Mouse (Mus musculus) stomach, postnatal 0 days (tissue): Measurements from ENCODE around the gene Klhl22. TPM values are rescaled to one million over a fixed set of nuclear protein-coding genes. Genes with fewer than 3 reads are reported as not detected.

Experiments used
- ATAC-seq: fragments of 200-750 bp; cut with Nextera tagmentation; 2 replicates; pipeline ENCODE4 v1.8.0; 2017; ENCODE audit not compliant: low FRiP score, low TSS enrichment
- DNase-seq: peaks from one replicate; pipeline ENCODE4 v3.0.0-alpha.2; 2016; ENCODE audit warnings: low spot score
- H3K27ac ChIP-seq: fragments of 300-500 bp; sonication (generic); replicated peaks from 2 replicates; pipeline ENCODE4 v1.5.1; 2014; ENCODE audit warnings: mild to moderate bottlenecking, control low read depth
- H3K27me3 ChIP-seq: fragments of 300-500 bp; sonication (generic); 2 replicates; pipeline ENCODE4 v1.6.1; 2014; ENCODE audit warnings: low read length; ENCODE audit not compliant: control insufficient read depth, insufficient read depth
- H3K36me3 ChIP-seq: fragments of 300-500 bp; sonication (generic); 2 replicates; pipeline ENCODE4 v1.6.1; 2014; ENCODE audit warnings: low read length, mixed read lengths; ENCODE audit not compliant: control insufficient read depth, insufficient read depth
- H3K4me1 ChIP-seq: fragments of 300-500 bp; sonication (generic); replicated peaks from 2 replicates; pipeline ENCODE4 v1.6.1; 2014; ENCODE audit warnings: antibody characterized with exemption; ENCODE audit not compliant: control insufficient read depth, insufficient read depth
- H3K4me2 ChIP-seq: fragments of 300-500 bp; sonication (generic); replicated peaks from 2 replicates; pipeline ENCODE4 v1.6.1; 2014; ENCODE audit warnings: low read depth, mild to moderate bottlenecking, control low read depth, moderate library complexity
- H3K4me3 ChIP-seq: fragments of 300-500 bp; sonication (generic); 2 replicates; pipeline ENCODE4 v1.5.1; 2014; ENCODE audit warnings: low read depth, low read length, control low read depth
- H3K9ac ChIP-seq: fragments of 300-500 bp; sonication (generic); 2 replicates; pipeline ENCODE4 v1.6.1; 2014; ENCODE audit warnings: mild to moderate bottlenecking, low read length, control low read depth, mixed read lengths
- H3K9me3 ChIP-seq: fragments of 300-500 bp; sonication (generic); 2 replicates; pipeline ENCODE4 v1.6.1; 2016; ENCODE audit warnings: low read length; ENCODE audit not compliant: control insufficient read depth
- CTCF ChIP-seq: IDR thresholded peaks from 2 replicates; pipeline ENCODE4 v1.5.1; 2016; ENCODE audit warnings: antibody characterized with exemption, low read depth, mild to moderate bottlenecking, moderate library complexity
- EP300 ChIP-seq: optimal IDR thresholded peaks from 2 replicates; pipeline ENCODE3; 2016; ENCODE audit warnings: antibody characterized with exemption
- WGBS: fragments of 180-500 bp; shearing (Covaris S2); extraction: QIAGEN DNeasy Blood & Tissue Kit; methylation state at CpG from one replicate; pipeline ENCODE4 v1.1.7; 2014; 5-methylcytosine and 5-hydroxymethylcytosine counted together
- polyA plus RNA-seq: library from polyadenylated mRNA; unstranded; fragments of >200 nt; fragmentation: Nextera tagmentation; extraction: Ambion mirVana; gene quantifications from 2 replicates; pipeline ENCODE4 v1.2.1, GENCODE M21; 2015

Gene Klhl22
- polyA plus RNA-seq, 1 experiment from 2014 or later, result 32.0 TPM

DNA sequence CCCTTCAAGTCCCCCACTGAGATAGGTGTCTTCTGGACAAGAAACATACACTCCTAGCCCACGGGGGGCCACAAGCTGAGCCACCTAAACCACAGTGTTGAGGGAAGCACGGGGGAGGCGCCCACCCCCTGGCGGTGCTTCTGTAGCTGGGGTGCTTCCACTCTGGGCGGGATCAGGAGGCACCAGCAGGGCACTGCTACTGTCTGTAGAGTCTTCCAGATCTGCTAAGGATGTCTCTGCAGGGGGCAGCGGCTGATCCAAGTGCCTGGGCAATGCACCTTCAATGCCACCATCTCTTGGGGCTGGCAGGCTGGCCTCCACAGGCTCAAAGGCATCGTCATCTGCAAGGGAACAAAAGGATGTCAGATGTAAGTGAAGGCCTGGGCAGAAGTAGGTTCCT is 83.0 kb downstream of the Klhl22 start:
- TF ChIP-seq EP300, result no peak
- TF ChIP-seq CTCF, result no peak
- H3K36me3 ChIP-seq, result peaks cover 40% of the 10 kb centered on the region
- H3K9ac ChIP-seq, result no peak overlapping the region
- no peak overlapping the region for H3K4me2 ChIP-seq
- no peaks in the 10 kb centered on the region for H3K4me1 ChIP-seq
- H3K27me3 ChIP-seq, result no peaks in the 10 kb centered on the region
- ATAC-seq (no peak), DNase-seq (no peak)
- no peaks in the 10 kb centered on the region for H3K9me3 ChIP-seq
- H3K4me3 ChIP-seq, result no peak overlapping the region
- no peak overlapping the region for H3K27ac ChIP-seq
- 91% methylated on average over 7 of the region's 7 CpGs for WGBS

Other genes with a start within 250 kb of the Klhl22 start
- gene Thap7, start 228.5 kb upstream of the Klhl22 start, polyA plus RNA-seq, result 41.0 and 42.4 TPM in 2 replicates
- 0.33 TPM in 2 replicates for gene Lrrc74b, start 198.4 kb upstream of the Klhl22 start, polyA plus RNA-seq
- 1.5 and 1.7 TPM in 2 replicates for gene P2rx6, start 197.7 kb upstream of the Klhl22 start, polyA plus RNA-seq
- 22.8 and 24.4 TPM in 2 replicates for gene Slc7a4, start 176.4 kb upstream of the Klhl22 start, polyA plus RNA-seq
- 7.7 and 9.7 TPM in 2 replicates for gene Smpd4, start 140.3 kb upstream of the Klhl22 start, polyA plus RNA-seq
- gene Ccdc74a, start 113.1 kb upstream of the Klhl22 start, polyA plus RNA-seq, result 4.8 and 4.9 TPM in 2 replicates
- gene Med15, start 26.7 kb upstream of the Klhl22 start, polyA plus RNA-seq, result 19.4 and 22.7 TPM in 2 replicates
- 7.8 and 10.7 TPM in 2 replicates for gene Scarf2, start 37.7 kb downstream of the Klhl22 start, polyA plus RNA-seq
- not detected in 2 replicates for gene B830017H08Rik, start 73.5 kb downstream of the Klhl22 start, polyA plus RNA-seq
- gene Car15, start 78.7 kb downstream of the Klhl22 start, polyA plus RNA-seq, result 0.63 and 1.3 TPM in 2 replicates
- 0.07 TPM in 1 of 2 replicates, not detected in the other for gene Gm20518, start 132.1 kb downstream of the Klhl22 start, polyA plus RNA-seq
- 0.06 and 0.11 TPM in 2 replicates for gene Tssk1, start 134.6 kb downstream of the Klhl22 start, polyA plus RNA-seq
- gene Dgcr2, start 138.9 kb downstream of the Klhl22 start, polyA plus RNA-seq, result 38.8 and 40.7 TPM in 2 replicates
- gene Tssk2, start 139.0 kb downstream of the Klhl22 start, polyA plus RNA-seq, result 0.07 TPM in 1 of 2 replicates, not detected in the other
- gene Ess2, start 151.7 kb downstream of the Klhl22 start, polyA plus RNA-seq, result 15.6 and 17.0 TPM in 2 replicates
- gene Gsc2, start 155.4 kb downstream of the Klhl22 start, polyA plus RNA-seq, result 0.21 and 0.23 TPM in 2 replicates
- gene Slc25a1, start 168.6 kb downstream of the Klhl22 start, polyA plus RNA-seq, result 219 and 245 TPM in 2 replicates
- gene Vpreb2, start 220.8 kb downstream of the Klhl22 start, polyA plus RNA-seq, result not detected in 2 replicates